Mouse (Mus musculus) midbrain, embryonic 16.5 days (tissue): ENCODE data around the gene Dnajc14. TPM values are rescaled to one million over a fixed set of nuclear protein-coding genes. Genes with fewer than 3 reads are reported as not detected.
A peak's percentile ranks its signal among the peaks of the same experiment; 100 is the strongest.
"Not testable (repeated sequence)": the region's sequence is repeated elsewhere in the genome, so short reads cannot be mapped to it uniquely, and the experiment has no call there.

ENCODE experiments used
- ATAC-seq: fragments of 200-750 bp; cut with Nextera tagmentation; 2 replicates; pipeline ENCODE4 v1.8.0; 2017; ENCODE audit warnings: moderate TSS enrichment
- H3K27ac ChIP-seq: fragments of 300-500 bp; sonication (generic); 2 replicates; pipeline ENCODE4 v1.5.1; 2014; ENCODE audit warnings: mild to moderate bottlenecking, low read length, mixed read lengths
- H3K27me3 ChIP-seq: fragments of 300-500 bp; sonication (generic); 2 replicates; pipeline ENCODE4 v1.6.1; 2014; ENCODE audit warnings: low read depth, low read length, mixed read lengths; ENCODE audit not compliant: control insufficient read depth, insufficient read depth
- H3K36me3 ChIP-seq: fragments of 300-500 bp; sonication (generic); 2 replicates; pipeline ENCODE4 v1.6.1; 2014; ENCODE audit warnings: mild to moderate bottlenecking, low read length, moderate library complexity, mixed read lengths; ENCODE audit not compliant: control insufficient read depth, insufficient read depth
- H3K4me1 ChIP-seq: fragments of 300-500 bp; sonication (generic); 2 replicates; pipeline ENCODE4 v1.6.1; 2014; ENCODE audit warnings: mild to moderate bottlenecking, low read length, mixed read lengths; ENCODE audit not compliant: control insufficient read depth, insufficient read depth
- H3K4me2 ChIP-seq: fragments of 300-500 bp; sonication (generic); 2 replicates; pipeline ENCODE4 v1.6.1; 2014; ENCODE audit warnings: mild to moderate bottlenecking, low read length, mixed read lengths
- H3K4me3 ChIP-seq: fragments of 300-500 bp; sonication (generic); 2 replicates; pipeline ENCODE4 v1.5.1; 2014; ENCODE audit warnings: low read depth, mild to moderate bottlenecking, low read length, moderate library complexity, mixed read lengths
- H3K9ac ChIP-seq: fragments of 300-500 bp; sonication (generic); 2 replicates; pipeline ENCODE4 v1.6.1; 2014; ENCODE audit warnings: low read depth, low read length, mixed read lengths
- H3K9me3 ChIP-seq: fragments of 300-500 bp; sonication (generic); replicated peaks from 2 replicates; pipeline ENCODE4 v1.6.1; 2014; ENCODE audit warnings: mild to moderate bottlenecking, low read length, mixed read lengths; ENCODE audit not compliant: control insufficient read depth, poor library complexity, severe bottlenecking
- WGBS: fragments of 180-500 bp; shearing (Covaris S2); extraction: QIAGEN DNeasy Blood & Tissue Kit; methylation state at CpG from one replicate; pipeline ENCODE4 v1.1.7; 2014; 5-methylcytosine and 5-hydroxymethylcytosine counted together
- polyA plus RNA-seq: library from polyadenylated mRNA; unstranded; fragments of >200 nt; fragmentation: Nextera tagmentation; extraction: Ambion mirVana; gene quantifications from 2 replicates; pipeline ENCODE4 v1.2.1, GENCODE M21; 2015

The Dnajc14 gene
- polyA plus RNA-seq, 1 experiment from 2014 or later = 54.2 TPM

DNA sequence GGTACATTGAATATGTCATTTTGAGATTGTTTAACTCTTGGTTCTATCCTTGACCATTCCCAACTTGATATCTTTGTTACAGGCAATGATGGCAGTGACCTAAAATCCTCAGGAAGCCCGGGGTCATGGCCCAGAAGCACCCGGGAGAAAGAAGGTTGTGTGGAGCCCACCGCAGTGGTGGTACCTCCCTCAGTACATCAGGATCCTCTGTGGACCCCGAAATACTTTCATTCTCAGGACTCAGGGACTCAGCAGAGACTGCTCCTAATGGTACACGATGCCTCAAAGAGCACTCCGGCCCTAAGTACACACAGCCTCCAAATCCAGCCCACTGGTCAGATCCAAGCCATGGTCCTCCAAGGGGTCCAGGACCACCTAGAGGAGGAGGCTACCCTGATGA lies 2.2 kb downstream of the Dnajc14 start:
- H3K36me3 ChIP-seq = no peaks in the 10 kb centered on the region
- no peak for ATAC-seq
- peak overlapping the region; percentile 74 for H3K4me3 ChIP-seq
- no peak overlapping the region; the same call in 1 of the 2 replicates for H3K27ac ChIP-seq
- H3K27me3 ChIP-seq = no peaks in the 10 kb centered on the region
- H3K9ac ChIP-seq = peak overlapping the region; percentile 74
- 65% methylated on average over 6 of the region's 6 CpGs for WGBS
- peak overlapping the region; percentile 59 for H3K4me2 ChIP-seq
- H3K9me3 ChIP-seq = no peaks in the 10 kb centered on the region
- peaks cover 55% of the 10 kb centered on the region for H3K4me1 ChIP-seq

DNA sequence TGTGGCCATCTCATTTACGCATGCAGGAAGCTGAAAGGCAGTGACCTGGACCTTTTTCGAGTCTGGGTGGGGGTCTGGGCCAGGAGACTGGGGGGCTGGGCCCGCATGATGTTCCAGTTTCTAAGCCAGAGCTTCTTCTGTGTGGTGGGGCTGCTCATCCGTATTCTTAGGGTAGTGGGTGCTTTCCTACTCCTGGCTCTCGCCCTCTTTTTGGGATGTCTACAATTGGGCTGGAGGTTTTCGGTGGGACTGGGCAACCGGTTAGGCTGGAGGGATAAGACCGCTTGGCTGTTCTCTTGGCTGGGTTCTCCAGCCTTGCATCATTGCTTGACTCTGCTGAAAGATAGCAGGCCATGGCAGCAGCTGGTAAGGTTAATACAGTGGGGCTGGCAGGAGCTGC lies 3.2 kb downstream of the Dnajc14 start:
- ATAC-seq = no peak
- Histone ChIP-seq H3K36me3 (no peaks in the 10 kb centered on the region), H3K4me3 (peak overlapping the region; percentile 15; the same call in 1 of the 2 replicates), H3K27ac (no peak overlapping the region), H3K4me1 (peaks cover 55% of the 10 kb centered on the region), H3K9ac (0 out of 2 replicates have a peak overlapping the region, but pooled peaks have one; percentile 3), H3K9me3 (no peaks in the 10 kb centered on the region), H3K4me2 (peak overlapping the region; percentile 59), H3K27me3 (no peaks in the 10 kb centered on the region)
- WGBS = 96% methylated on average over 8 of the region's 8 CpGs

DNA sequence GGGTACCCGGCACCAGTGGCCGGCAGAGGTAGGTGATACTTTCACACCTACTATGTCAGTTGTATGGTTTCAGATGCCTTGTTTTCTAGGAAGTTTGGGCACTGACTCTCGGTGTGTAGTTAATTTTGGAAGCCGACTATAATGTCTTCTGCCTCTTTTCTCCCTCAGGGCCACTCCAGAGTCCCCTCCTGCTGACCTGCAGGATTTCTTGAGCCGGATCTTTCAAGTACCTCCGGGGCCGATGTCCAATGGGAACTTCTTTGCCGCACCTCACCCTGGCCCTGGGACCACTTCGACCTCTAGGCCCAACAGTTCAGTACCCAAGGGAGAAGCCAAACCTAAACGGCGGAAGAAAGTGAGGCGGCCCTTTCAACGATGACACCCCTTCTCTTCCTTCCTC lies 13.2 kb downstream of the Dnajc14 start, which contains the start of gene Sarnp:
Gene Sarnp (plus strand): TSS at position 301 of the 400 bp plus-strand sequence.
- Histone ChIP-seq H3K9ac (no peak within 1 kb of the TSS), H3K27ac (no peak within 1 kb of the TSS), H3K36me3 (peaks cover 31% of the 10 kb centered on the region), H3K4me1 (peaks cover 5% of the 10 kb centered on the region), H3K9me3 (no peaks in the 10 kb centered on the region), H3K4me3 (no peak within 1 kb of the TSS), H3K4me2 (no peak within 1 kb of the TSS), H3K27me3 (no peaks in the 10 kb centered on the region)
- ATAC-seq = no peak
- 95% methylated on average over 13 of the region's 13 CpGs for WGBS

DNA sequence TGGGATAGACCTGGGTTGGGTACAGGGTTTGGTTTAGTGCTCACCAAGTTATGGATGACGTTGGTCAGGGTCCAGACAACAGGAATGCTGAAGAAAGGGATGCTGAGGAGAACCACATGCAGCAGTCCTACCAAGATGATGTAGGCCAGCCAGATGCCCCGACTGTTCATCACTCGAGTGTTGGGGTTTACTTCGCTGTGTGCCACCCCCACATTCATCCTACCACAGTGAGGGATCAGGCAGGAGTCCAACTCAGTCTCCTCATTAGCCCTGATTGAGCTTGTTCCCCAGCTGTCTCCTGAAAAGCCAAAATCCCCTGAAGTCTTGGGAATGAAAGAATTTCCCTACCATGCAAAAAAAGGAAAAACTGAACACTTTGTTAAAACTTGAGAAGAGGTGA lies 16.4 kb downstream of the Dnajc14 start:
- Histone ChIP-seq H3K9ac (no peak overlapping the region), H3K27me3 (no peaks in the 10 kb centered on the region), H3K4me2 (no peak overlapping the region), H3K36me3 (peaks cover 23% of the 10 kb centered on the region), H3K27ac (no peak overlapping the region), H3K4me3 (no peak overlapping the region), H3K4me1 (peaks cover 19% of the 10 kb centered on the region), H3K9me3 (no peaks in the 10 kb centered on the region)
- ATAC-seq = no peak
- 92% methylated on average over 4 of the region's 4 CpGs for WGBS

DNA sequence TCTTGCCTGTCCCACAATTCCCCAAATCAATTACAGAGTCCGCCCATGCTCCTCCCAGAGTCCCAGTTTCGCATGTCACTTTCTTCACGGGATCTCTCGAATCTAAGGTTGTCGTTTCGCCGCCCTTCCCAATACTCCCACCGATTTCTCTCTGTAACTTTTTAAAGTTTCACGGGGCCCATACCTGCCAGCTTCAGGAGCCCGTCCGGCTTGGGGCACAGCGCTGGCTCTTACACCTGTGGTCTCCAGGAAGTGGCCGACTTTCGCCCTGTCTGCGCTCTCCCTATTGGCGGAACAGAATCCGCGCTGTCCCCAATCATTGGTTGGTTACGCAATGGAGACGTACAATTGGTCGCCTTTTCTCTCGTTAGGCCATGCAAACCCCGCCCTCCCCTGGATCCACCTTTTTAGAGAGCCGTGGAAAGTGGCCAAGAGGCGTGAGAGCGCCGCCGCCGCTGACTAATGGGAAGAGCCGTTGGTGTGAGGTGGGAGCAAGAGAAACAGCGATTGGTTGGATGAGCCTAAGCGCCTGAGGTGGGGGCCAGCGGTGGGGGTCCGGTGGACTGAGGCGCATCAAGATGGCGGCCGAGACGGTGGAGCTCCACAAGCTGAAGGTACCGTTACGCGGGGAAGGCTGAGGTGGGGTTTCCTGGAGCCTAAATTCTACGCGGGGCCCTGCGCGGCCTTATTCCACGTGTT lies 17.6 kb downstream of the Dnajc14 start, which contains the start of gene Ormdl2:
Gene Ormdl2 (minus strand): TSS at position 288 of the 699 bp plus-strand sequence.
- Histone ChIP-seq H3K9ac (peak within 1 kb of the TSS; percentile 69), H3K4me3 (peak within 1 kb of the TSS; percentile 65), H3K27ac (peak within 1 kb of the TSS; percentile 12; the same call in 1 of the 2 replicates), H3K9me3 (no peaks in the 10 kb centered on the region), H3K36me3 (peaks cover 16% of the 10 kb centered on the region), H3K4me1 (peaks cover 19% of the 10 kb centered on the region), H3K4me2 (peak within 1 kb of the TSS; percentile 87), H3K27me3 (no peaks in the 10 kb centered on the region)
- under 1% methylated on average over 46 of the region's 46 CpGs for WGBS
- ATAC-seq = peak; percentile 100

DNA sequence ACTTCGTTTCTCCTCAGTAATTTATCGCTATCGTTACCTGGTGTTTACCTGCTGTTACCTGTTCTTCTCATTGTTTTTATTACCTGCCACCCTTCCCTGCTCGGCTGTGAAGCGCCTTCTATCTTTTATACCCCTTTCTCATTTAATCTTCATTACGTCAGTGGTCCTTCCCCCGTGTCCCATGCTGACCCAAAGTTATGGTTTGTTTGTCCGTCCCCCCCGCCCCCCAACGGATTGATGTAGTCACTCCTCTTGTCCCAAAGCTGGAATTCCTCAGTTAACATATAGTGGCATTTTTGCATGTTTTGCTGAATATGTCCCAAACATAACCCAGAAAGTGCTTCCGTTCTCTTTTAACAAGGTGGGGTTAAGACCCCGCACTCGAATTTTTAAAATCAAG lies 18.3 kb downstream of the Dnajc14 start:
- Histone ChIP-seq H3K9me3 (no peaks in the 10 kb centered on the region), H3K27me3 (no peaks in the 10 kb centered on the region), H3K4me1 (peaks cover 19% of the 10 kb centered on the region), H3K27ac (peak overlapping the region; percentile 12; the same call in 1 of the 2 replicates), H3K9ac (peak overlapping the region; percentile 69), H3K36me3 (peaks cover 10% of the 10 kb centered on the region), H3K4me2 (peak overlapping the region; percentile 87), H3K4me3 (peak overlapping the region; percentile 65)
- no peak; the same call in 1 of the 2 replicates for ATAC-seq
- WGBS = 3% methylated on average over 13 of the region's 13 CpGs

DNA sequence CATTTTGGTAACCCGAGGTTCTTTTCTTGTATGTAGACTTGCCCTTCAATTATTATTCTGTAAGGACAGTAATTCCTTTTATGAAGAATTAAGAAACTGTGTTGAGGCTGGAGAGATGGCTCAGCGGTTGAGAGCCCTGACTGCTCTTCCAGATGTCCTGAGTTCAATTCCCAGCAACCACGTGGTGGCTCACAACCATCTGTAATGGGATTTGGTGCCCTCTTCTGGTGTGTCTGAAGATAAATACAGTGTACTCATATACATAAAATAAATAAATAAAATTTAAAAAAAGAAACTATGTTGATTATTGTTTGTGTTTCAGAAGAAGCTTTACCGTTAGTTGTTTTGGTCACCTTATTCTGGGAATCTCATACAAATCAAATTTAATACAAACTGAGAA lies 19.2 kb downstream of the Dnajc14 start:
- not testable (repeated sequence) for ATAC-seq, H3K4me3 ChIP-seq, H3K9me3 ChIP-seq, H3K27me3 ChIP-seq, H3K9ac ChIP-seq, H3K36me3 ChIP-seq, H3K27ac ChIP-seq
- Histone ChIP-seq H3K4me1 (peaks cover 19% of the 10 kb centered on the region), H3K4me2 (peak overlapping the region; percentile 87)
- WGBS = 77% methylated on average over 4 of the region's 4 CpGs

DNA sequence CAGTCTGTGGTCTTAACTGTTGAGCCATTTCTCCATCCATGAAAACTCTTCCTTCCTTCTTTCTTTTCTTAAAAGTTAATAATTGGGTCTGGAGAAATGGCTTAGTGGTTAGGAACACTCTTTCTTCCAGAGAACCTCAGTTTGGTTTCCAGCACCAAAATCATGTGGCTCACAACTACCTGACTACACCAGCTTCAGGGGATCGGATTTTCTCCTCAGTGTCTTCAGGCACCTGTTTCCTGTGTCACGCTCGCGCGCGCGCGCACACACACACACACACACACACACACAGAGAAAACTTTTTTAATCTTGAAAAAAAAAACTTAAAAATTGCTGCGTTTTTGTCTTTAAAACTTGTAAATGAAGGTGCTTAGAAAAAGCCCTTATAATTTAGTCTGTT lies 20.0 kb downstream of the Dnajc14 start:
- Histone ChIP-seq H3K4me1 (peaks cover 19% of the 10 kb centered on the region), H3K9ac (no peak overlapping the region), H3K4me3 (no peak overlapping the region), H3K27ac (no peak overlapping the region), H3K9me3 (no peaks in the 10 kb centered on the region), H3K36me3 (no peaks in the 10 kb centered on the region), H3K4me2 (no peak overlapping the region), H3K27me3 (no peaks in the 10 kb centered on the region)
- ATAC-seq = no peak
- WGBS = 94% methylated on average over 9 of the region's 9 CpGs

DNA sequence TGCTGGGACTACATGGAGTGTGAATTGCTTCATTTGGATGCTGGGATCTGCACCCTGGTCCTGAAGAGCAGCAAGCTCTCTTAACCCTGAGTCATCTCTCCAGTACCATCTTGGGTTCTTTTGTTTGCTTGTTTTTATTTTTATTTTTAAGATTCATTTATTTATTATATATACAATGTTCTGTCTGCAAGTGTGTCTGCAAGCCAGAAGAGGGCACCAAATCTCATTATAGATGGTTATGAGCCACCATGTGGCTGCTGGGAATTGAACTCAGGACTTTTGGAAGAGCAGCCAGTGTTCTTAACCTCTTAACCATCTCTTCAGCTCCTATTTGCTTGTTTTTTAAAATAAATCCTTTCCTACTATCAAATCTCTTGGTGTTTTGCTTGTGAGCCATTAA lies 33.5 kb downstream of the Dnajc14 start:
- Histone ChIP-seq H3K27ac (no peak overlapping the region), H3K4me3 (no peak overlapping the region), H3K4me2 (no peak overlapping the region), H3K9me3 (no peaks in the 10 kb centered on the region), H3K36me3 (peaks cover 10% of the 10 kb centered on the region), H3K4me1 (no peaks in the 10 kb centered on the region), H3K9ac (no peak overlapping the region), H3K27me3 (no peaks in the 10 kb centered on the region)
- no peak for ATAC-seq
